Mouse (Mus musculus): ENCODE data around the gene Morn5. TPM values are rescaled to one million over a fixed set of nuclear protein-coding genes. Genes with fewer than 3 reads are reported as not detected.

The Morn5 gene
- polyA plus RNA-seq, 1 experiment from 2014 or later, result 0.18 TPM

DNA sequence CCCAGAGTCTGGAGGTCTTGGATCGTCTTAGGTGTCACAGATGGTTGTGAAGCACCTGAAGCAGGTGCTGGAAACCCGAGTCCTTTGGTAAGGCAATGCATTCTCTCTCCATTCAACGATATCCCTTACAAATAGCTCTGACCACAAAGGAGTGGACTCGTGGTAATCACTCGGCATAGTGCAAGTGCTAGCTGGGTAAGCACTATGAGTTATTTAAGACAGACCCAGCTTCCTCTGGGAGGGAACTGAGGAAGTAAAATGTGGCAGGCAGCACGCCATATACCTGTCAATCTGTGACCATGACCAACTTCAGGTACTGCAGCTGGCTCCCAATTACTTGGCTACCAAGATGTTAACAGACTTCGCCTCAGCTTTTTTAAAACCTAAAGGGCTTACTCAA lies 14.4 kb upstream of the Morn5 start:
- Histone ChIP-seq H3K9me3 (replicated peaks) (no peaks in the 10 kb centered on the region), H3K9ac (no peak overlapping the region), H3K4me2 (no peak overlapping the region), H3K36me3 (peaks cover 47% of the 10 kb centered on the region), H3K27ac (no peak overlapping the region), H3K27me3 (replicated peaks) (no peaks in the 10 kb centered on the region), H3K4me1 (peaks cover 28% of the 10 kb centered on the region), H3K4me3 (no peak overlapping the region)
- WGBS (ENCODE audit: insufficient replicate concordance), result 46% methylated on average over 7 of the region's 7 CpGs
- no peak for ATAC-seq

DNA sequence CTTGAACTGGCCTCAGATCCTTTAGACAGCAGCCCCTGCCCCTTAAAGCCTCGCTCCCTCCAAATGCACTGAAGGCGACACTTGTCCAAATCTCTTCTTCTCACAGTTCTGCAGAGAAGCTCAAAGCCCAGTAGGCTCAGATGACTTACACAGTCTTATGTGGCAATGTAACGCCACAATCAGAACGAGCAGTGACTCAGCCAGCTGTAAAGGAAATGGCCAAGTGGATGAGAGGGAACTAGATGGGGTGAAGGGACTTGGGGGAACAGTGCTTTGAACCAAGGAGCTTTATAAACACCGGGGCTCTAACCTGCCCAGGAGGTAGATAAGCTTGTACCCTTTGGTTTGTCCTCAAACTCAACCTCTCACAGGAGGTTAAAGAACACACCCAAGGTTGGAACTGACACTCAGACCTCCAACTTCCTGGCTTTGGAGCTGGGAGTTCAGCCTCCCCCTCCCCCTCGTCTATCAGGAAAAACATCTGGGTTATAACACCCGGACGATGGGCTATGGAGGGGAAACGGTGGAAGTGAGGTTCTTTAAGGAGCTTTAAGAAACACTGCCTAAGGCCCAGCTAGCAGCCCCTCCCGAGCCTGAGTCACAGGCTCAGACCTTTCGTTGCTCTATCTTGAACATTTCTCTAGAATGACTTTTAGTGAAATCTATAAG lies 13.7 kb upstream of the Morn5 start:
- peaks cover 30% of the 10 kb centered on the region for H3K4me1 ChIP-seq
- no peak overlapping the region for H3K4me3 ChIP-seq
- no peak overlapping the region for H3K9ac ChIP-seq
- H3K9me3 ChIP-seq (replicated peaks), result no peaks in the 10 kb centered on the region
- peaks cover 54% of the 10 kb centered on the region for H3K36me3 ChIP-seq
- no peak overlapping the region for H3K4me2 ChIP-seq
- H3K27ac ChIP-seq, result no peak overlapping the region
- WGBS (ENCODE audit: insufficient replicate concordance), result 28% methylated on average over 11 of the region's 11 CpGs
- ATAC-seq, result no peak
- H3K27me3 ChIP-seq (replicated peaks), result no peaks in the 10 kb centered on the region

DNA sequence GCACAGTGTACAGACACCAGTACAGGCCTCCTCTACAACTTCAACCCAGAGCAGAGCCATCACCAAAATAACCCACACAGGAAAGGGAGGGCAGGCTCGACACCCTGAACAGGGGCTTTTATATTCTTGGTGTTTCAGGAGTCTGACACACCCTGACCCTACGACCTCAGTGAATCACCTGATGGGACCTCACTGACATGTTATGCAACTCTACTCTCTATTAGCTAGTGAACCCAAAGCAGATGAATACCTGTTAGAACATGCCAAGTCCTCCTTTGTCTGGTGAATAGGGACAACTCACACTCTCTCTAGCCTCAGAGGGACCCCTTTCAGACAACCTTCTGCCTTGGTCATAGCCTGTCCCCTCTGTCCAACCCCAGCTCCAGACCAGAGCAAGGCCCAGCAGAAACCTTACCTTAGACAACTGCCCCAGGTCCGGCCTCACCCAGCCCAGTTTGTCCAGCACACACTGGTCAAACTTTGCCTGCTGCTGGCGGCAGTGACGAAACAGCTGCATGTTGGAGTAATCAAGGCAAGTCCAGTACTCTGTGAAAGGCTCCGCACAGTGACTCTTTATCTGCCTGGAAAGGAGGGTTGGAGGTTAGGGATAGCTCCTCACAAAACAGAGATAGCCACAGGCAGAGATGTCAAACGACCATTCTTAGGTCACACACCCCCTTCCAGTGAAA lies 9.8 kb upstream of the Morn5 start:
- ATAC-seq, result peak; percentile 36; the same call in 1 of the 2 replicates

DNA sequence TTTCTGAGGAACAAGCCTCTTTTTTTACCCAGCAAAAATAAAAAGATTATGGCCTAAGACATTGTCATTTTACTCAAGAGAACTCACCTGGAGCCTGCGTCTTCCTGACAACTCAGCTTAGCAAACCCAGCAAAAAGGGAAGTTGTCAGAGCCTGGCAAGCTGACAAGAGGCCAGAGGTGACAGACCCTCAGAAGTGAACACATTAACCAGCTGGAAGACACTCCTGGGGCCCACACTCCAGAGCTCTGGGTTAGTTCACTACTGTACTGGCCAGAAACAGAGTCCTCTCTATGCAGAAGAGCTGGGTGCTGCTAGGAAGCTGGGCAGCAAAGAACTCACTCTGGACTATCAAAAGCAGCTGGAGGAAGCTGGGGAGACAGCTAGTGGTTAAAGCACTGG lies 8.4 kb upstream of the Morn5 start:
- WGBS (ENCODE audit: insufficient replicate concordance), result 48% methylated on average over 1 of the region's 1 CpGs
- no peak overlapping the region for H3K4me3 ChIP-seq
- no peaks in the 10 kb centered on the region for H3K27me3 ChIP-seq (replicated peaks)
- peaks cover 80% of the 10 kb centered on the region for H3K36me3 ChIP-seq
- no peaks in the 10 kb centered on the region for H3K9me3 ChIP-seq (replicated peaks)
- H3K27ac ChIP-seq, result no peak overlapping the region
- ATAC-seq, result no peak
- no peak overlapping the region for H3K9ac ChIP-seq
- no peak overlapping the region for H3K4me2 ChIP-seq
- H3K4me1 ChIP-seq, result peaks cover 35% of the 10 kb centered on the region

More for the DNA sequence above, 9.8 kb upstream of the Morn5 start:
- WGBS (ENCODE audit: insufficient replicate concordance), result 69% methylated on average over 7 of the region's 7 CpGs
- H3K9me3 ChIP-seq (replicated peaks), result no peaks in the 10 kb centered on the region
- H3K4me3 ChIP-seq, result no peak overlapping the region
- H3K4me1 ChIP-seq, result peaks cover 41% of the 10 kb centered on the region
- no peak overlapping the region for H3K27ac ChIP-seq
- H3K27me3 ChIP-seq (replicated peaks), result no peaks in the 10 kb centered on the region
- no peak overlapping the region for H3K9ac ChIP-seq
- H3K36me3 ChIP-seq, result peaks cover 83% of the 10 kb centered on the region
- no peak overlapping the region for H3K4me2 ChIP-seq

DNA sequence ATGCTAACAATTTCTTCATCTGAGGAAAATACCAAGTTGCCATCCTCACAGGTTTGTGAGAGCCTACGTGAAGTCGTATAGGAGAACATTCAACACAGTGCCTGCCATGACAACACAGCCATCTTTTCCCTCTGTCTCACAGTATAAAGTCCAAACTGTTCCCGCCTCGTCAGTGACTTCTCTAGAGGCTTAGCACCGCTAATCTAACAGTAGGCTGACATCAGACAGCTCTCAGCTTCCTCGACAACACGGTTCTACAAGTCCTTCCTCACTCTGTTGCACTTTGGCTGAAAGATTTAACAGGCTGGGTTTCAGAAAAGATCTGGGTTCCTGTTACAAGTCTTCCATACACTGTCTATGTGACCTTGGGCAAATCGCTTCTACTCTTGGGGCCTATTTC lies 1.1 kb upstream of the Morn5 start:
- peaks cover 13% of the 10 kb centered on the region for H3K27me3 ChIP-seq (replicated peaks)
- no peak for ATAC-seq
- 38% methylated on average over 8 of the region's 8 CpGs for WGBS (ENCODE audit: insufficient replicate concordance)

DNA sequence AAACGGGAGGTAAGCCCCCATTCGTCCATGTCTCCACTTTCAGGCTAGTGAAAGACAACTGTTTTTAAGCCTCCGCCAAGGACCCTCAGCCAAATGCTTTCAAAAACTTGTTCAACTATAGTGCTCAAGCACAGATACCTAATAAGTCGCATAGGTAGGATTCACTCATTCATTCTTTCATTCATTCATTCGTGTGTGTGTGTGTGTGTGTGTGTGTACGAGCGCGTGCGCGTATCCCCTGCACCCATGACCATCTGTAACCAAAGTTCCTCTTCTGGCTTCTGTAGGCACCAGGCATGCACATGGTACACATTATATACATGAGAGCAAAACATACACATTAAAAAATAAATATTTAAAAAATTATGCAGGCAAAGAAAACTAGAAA lies 303 bp downstream of the Morn5 start:
- H3K27me3 ChIP-seq (replicated peaks), result peaks cover 13% of the 10 kb centered on the region
- no peaks in the 10 kb centered on the region for H3K9me3 ChIP-seq (replicated peaks)
- H3K4me2 ChIP-seq, result peak overlapping the region; percentile 73
- no peak overlapping the region for H3K27ac ChIP-seq
- H3K4me1 ChIP-seq, result peaks cover 26% of the 10 kb centered on the region
- H3K9ac ChIP-seq, result no peak overlapping the region
- WGBS (ENCODE audit: insufficient replicate concordance), result 35% methylated on average over 10 of the region's 10 CpGs
- ATAC-seq, result peak; percentile 3; the same call in 1 of the 2 replicates
- H3K36me3 ChIP-seq, result peaks cover 14% of the 10 kb centered on the region
- peak overlapping the region; percentile 82 for H3K4me3 ChIP-seq

More for the DNA sequence above, 1.1 kb upstream of the Morn5 start:
- Histone ChIP-seq H3K27ac (no peak overlapping the region), H3K4me2 (peak overlapping the region; percentile 73), H3K9ac (peak overlapping the region; percentile 84), H3K4me3 (peak overlapping the region; percentile 82), H3K9me3 (replicated peaks) (no peaks in the 10 kb centered on the region), H3K36me3 (peaks cover 27% of the 10 kb centered on the region), H3K4me1 (peaks cover 26% of the 10 kb centered on the region)

DNA sequence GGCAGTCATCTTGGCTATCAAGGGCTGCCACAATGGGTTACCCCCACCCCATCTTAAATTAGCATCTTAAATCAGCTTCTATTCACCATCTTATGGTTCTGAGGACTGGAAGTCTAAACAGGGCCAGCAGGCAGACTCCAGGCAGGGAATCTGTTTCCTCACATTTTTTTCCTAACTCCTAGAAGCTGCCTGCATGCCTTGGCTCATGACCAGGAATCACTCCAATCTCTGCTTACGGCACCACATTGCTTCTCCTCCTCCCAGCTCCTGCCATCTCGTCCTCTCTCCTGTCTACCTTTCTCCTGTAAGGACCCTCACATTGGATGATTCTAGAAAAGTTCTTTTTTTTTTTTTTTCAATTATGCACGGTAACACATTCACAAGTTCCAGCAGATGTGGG lies 4.0 kb downstream of the Morn5 start:
- H3K27ac ChIP-seq, result no peak overlapping the region
- no peak overlapping the region for H3K4me3 ChIP-seq
- no peaks in the 10 kb centered on the region for H3K36me3 ChIP-seq
- H3K9ac ChIP-seq, result no peak overlapping the region
- H3K27me3 ChIP-seq (replicated peaks), result peaks cover 28% of the 10 kb centered on the region
- peaks cover 7% of the 10 kb centered on the region for H3K4me1 ChIP-seq
- no peaks in the 10 kb centered on the region for H3K9me3 ChIP-seq (replicated peaks)
- H3K4me2 ChIP-seq, result no peak overlapping the region
- WGBS (ENCODE audit: insufficient replicate concordance), result 64% methylated on average over 3 of the region's 3 CpGs
- ATAC-seq, result no peak

DNA sequence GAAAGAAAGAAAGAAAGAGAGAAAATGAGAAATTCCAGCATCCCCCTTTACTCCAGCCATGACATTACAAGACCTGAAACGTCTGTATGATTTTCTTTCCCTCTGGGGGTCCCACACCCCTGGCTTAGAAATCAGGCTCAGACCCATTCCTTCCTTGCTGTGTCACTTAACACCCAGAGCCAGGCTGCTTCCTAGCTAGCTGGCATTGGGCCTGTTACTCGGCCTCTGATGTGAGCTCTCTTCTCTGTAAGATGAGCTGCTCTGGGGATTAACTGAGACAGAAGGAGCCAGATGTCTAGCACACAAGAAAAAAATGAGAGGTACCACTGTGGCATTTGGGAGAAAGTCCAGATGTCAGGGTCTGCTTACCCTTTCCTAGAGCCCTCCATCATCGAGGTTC lies 7.0 kb downstream of the Morn5 start:
- Histone ChIP-seq H3K9ac (no peak overlapping the region), H3K9me3 (replicated peaks) (no peaks in the 10 kb centered on the region), H3K27ac (no peak overlapping the region), H3K4me1 (no peaks in the 10 kb centered on the region), H3K27me3 (replicated peaks) (peaks cover 21% of the 10 kb centered on the region), H3K4me2 (no peak overlapping the region), H3K4me3 (no peak overlapping the region), H3K36me3 (no peaks in the 10 kb centered on the region)
- no peak for ATAC-seq
- WGBS (ENCODE audit: insufficient replicate concordance), result 46% methylated on average over 3 of the region's 3 CpGs

DNA sequence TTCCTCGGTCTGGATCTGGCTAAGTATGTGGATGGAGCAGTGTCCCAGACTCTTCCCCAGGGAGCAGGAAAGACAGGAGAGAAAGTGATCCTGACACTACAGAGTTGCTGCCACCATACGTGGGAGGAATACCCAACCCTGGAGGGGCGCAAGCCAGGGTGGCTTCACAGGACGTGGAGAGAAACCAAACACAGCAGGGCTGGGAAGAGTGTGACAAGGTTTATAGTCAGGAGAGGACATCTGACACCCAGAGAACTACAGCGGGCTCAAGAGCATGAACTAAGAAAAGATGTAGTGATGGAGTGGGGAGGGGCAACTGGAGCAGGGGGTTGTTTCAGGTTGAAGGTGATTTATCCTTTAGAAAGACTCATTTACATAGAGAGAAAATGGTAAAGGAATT lies 12.2 kb downstream of the Morn5 start:
- H3K27ac ChIP-seq, result no peak overlapping the region
- no peaks in the 10 kb centered on the region for H3K9me3 ChIP-seq (replicated peaks)
- no peak for ATAC-seq
- no peaks in the 10 kb centered on the region for H3K4me1 ChIP-seq
- no peak overlapping the region for H3K9ac ChIP-seq
- H3K4me2 ChIP-seq, result no peak overlapping the region
- no peak overlapping the region for H3K4me3 ChIP-seq
- WGBS (ENCODE audit: insufficient replicate concordance), result 55% methylated on average over 5 of the region's 5 CpGs
- H3K27me3 ChIP-seq (replicated peaks), result peaks cover 4% of the 10 kb centered on the region
- H3K36me3 ChIP-seq, result no peaks in the 10 kb centered on the region

DNA sequence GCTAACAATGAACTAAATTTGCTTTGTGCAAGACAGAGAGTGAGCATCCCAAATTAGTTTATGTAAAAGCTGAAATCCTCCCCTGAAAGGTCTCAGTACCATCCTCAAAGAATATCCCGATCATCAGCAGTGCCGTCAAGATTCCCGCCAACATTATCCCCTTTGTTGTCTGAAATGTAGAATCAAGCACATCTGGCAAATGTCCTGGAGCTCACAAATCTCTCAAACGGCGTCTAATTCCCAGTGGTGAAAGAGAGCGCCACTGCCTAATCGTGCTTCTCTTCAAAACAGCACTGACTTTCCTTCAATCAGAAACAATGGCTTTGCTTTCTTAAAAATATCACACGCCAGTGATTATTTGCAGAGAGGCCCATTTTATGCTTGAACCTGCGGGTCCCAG lies 17.9 kb downstream of the Morn5 start:
- no peak for ATAC-seq
- Histone ChIP-seq H3K4me3 (no peak overlapping the region), H3K4me1 (no peaks in the 10 kb centered on the region), H3K9ac (no peak overlapping the region), H3K4me2 (no peak overlapping the region), H3K27me3 (replicated peaks) (no peaks in the 10 kb centered on the region; the same call in 1 of the 2 replicates), H3K9me3 (replicated peaks) (no peaks in the 10 kb centered on the region), H3K27ac (no peak overlapping the region), H3K36me3 (no peaks in the 10 kb centered on the region)
- 63% methylated on average over 9 of the region's 9 CpGs for WGBS (ENCODE audit: insufficient replicate concordance)

DNA sequence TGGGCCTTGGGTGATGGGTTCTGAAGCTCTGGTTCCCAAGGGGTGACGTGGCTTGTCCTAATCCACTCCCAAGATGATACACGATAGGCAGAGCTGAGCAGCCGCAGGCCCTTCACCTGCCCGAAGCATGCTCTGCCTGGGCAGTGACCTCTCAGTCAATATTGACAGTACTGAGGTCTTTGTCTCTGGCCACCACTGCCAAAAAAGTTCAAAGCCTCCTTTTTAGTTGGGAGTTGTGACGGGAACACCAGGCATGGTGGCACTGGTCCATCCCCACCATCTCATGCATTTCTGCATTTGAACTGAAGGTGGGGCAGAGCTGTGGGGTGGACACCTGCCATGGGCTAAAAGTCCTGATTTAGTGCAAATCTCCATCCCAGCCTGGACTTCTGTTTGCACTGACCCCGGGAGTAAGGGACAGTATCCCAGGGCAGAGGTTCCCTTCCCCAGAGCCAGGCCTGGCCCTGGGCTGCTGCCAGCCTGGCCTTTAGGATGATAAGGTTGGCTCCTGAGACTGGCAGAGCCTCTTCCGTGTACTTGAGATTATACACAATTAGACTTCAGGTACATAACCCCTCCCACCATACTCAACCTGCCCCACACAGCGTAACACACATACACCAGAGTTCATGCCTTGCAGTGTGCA lies 22.5 kb downstream of the Morn5 start:
- H3K4me3 ChIP-seq, result no peak overlapping the region
- H3K27me3 ChIP-seq (replicated peaks), result no peaks in the 10 kb centered on the region
- 60% methylated on average over 8 of the region's 8 CpGs for WGBS (ENCODE audit: insufficient replicate concordance)
- no peak overlapping the region for H3K9ac ChIP-seq
- H3K9me3 ChIP-seq (replicated peaks), result no peaks in the 10 kb centered on the region
- no peak overlapping the region for H3K27ac ChIP-seq
- H3K4me2 ChIP-seq, result no peak overlapping the region
- H3K4me1 ChIP-seq, result no peaks in the 10 kb centered on the region
- no peak for ATAC-seq
- no peaks in the 10 kb centered on the region for H3K36me3 ChIP-seq

DNA sequence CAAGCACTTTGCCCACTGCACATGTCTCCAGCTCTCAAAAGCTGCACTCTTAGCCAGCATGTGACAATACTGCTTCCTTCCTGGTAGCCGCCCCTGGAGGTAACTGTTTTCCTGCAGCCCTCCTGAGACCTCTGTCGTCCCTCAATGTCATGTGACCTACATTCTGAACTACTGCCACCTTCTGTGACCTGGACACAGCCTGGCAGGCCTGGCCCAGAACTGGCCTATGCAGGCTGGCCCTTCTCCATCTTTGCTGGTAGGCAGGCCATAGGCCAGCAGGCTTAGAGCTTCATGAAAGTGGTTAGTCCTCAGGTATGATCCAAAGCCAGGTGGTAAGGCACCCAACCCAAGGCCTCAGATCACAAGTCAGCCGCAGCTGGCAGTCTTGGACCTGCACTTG lies 24.5 kb downstream of the Morn5 start:
- Histone ChIP-seq H3K27me3 (replicated peaks) (0 out of 2 replicates have a peak, but pooled peaks cover 5% of the 10 kb centered on the region), H3K4me2 (no peak overlapping the region), H3K27ac (no peak overlapping the region), H3K9me3 (replicated peaks) (no peaks in the 10 kb centered on the region), H3K9ac (no peak overlapping the region), H3K4me3 (no peak overlapping the region), H3K4me1 (no peaks in the 10 kb centered on the region), H3K36me3 (no peaks in the 10 kb centered on the region)
- ATAC-seq, result no peak
- WGBS (ENCODE audit: insufficient replicate concordance), result 33% methylated on average over 3 of the region's 3 CpGs
